In genomic region chr3:135688970-135689772, GRCm38 (mm10) we compare ENCODE assay signal across 8 mouse cellular contexts. TPM values are rescaled to one million over a fixed set of nuclear protein-coding genes. Genes with fewer than 3 reads are reported as not detected.
DNase-seq lines count a peak whose midpoint lies in the region; ATAC-seq and TF ChIP-seq lines count a peak whose summit lies in the region.

No protein-coding gene starts in this region.

- no peaks in the 10 kb centered on the region for H3K9me3 ChIP-seq in heart, embryonic 12.5 days (replicated peaks)
- no peaks in the 10 kb centered on the region for H3K9me3 ChIP-seq in limb, embryonic 13.5 days
- no peaks in the 10 kb centered on the region for H3K9me3 ChIP-seq in stomach, postnatal 0 days (ENCODE audit: control insufficient read depth, low read length)

- WGBS in heart, embryonic 12.5 days, result 21% methylated on average over 11 of the region's 11 CpGs
- whole genome bisulfite sequencing in thymus, adult 2 months, result 34% methylated on average over 11 of the region's 11 CpGs
- WGBS in limb, embryonic 13.5 days, result 30% methylated on average over 11 of the region's 11 CpGs
- WGBS in stomach, postnatal 0 days, result 22% methylated on average over 11 of the region's 11 CpGs

- DNase-seq in heart, adult 8-10 months (ENCODE audit: low spot score), result no peak
- peak; percentile 42 for DNase-seq in thymus, postnatal 0 days (ENCODE audit: low spot score)
- DNase-seq in thymus, adult 2 months, result no peak
- DNase-seq in stomach, postnatal 0 days (ENCODE audit: low spot score), result no peak
- DNase-seq in left cerebral cortex, adult 18-20 months (ENCODE audit: low spot score in 2 of 2), result no peak
- no peak for DNase-seq in kidney, adult 8-10 months

- H3K9ac ChIP-seq in heart, embryonic 12.5 days, result peak overlapping the region; percentile 63
- peak overlapping the region; percentile 13; the same call in 1 of the 2 replicates for H3K9ac ChIP-seq in limb, embryonic 13.5 days
- H3K9ac ChIP-seq in stomach, postnatal 0 days (ENCODE audit: low read length), result peak overlapping the region; percentile 13; the same call in 1 of the 2 replicates

- no peak for TF ChIP-seq EP300 in stomach, postnatal 0 days (optimal IDR thresholded peaks at IDR 0.05)

- no peak for TF ChIP-seq POLR2A in thymus, adult 2 months (IDR thresholded peaks at IDR 0.05; ENCODE audit: control insufficient read depth, extremely low read depth, insufficient read depth, low read length, poor library complexity)

- TF ChIP-seq CTCF in thymus, adult 2 months (IDR thresholded peaks at IDR 0.05; ENCODE audit: borderline replicate concordance, control insufficient read depth, extremely low read depth, insufficient read depth, low read length, poor library complexity), result no peak
- TF ChIP-seq CTCF in stomach, postnatal 0 days (IDR thresholded peaks at IDR 0.05; ENCODE audit: low read depth), result no peak

- H3K27ac ChIP-seq in heart, embryonic 12.5 days (ENCODE audit: poor library complexity, severe bottlenecking), result peak overlapping the region; percentile 33; the same call in 1 of the 2 replicates
- no peak overlapping the region for H3K27ac ChIP-seq in thymus, adult 2 months (ENCODE audit: control insufficient read depth, insufficient read depth, low read length)
- no peak overlapping the region for H3K27ac ChIP-seq in limb, embryonic 13.5 days
- peak overlapping the region; percentile 99 for H3K27ac ChIP-seq in stomach, postnatal 0 days (replicated peaks)

- peak overlapping the region; percentile 94 for H3K4me3 ChIP-seq in heart, embryonic 12.5 days
- no peak overlapping the region for H3K4me3 ChIP-seq in thymus, adult 2 months (ENCODE audit: control insufficient read depth, insufficient read depth, low read length)
- H3K4me3 ChIP-seq in limb, embryonic 13.5 days, result peak overlapping the region; percentile 85
- H3K4me3 ChIP-seq in stomach, postnatal 0 days (ENCODE audit: low read depth, low read length), result peak overlapping the region; percentile 93

- H3K36me3 ChIP-seq in heart, embryonic 12.5 days, result no peaks in the 10 kb centered on the region
- H3K36me3 ChIP-seq in thymus, adult 2 months (ENCODE audit: control insufficient read depth, insufficient read depth, low read length), result no peaks in the 10 kb centered on the region
- no peaks in the 10 kb centered on the region for H3K36me3 ChIP-seq in limb, embryonic 13.5 days
- no peaks in the 10 kb centered on the region for H3K36me3 ChIP-seq in stomach, postnatal 0 days (ENCODE audit: control insufficient read depth, insufficient read depth, low read length)

- H3K4me1 ChIP-seq in heart, embryonic 12.5 days (replicated peaks), result peaks cover 58% of the 10 kb centered on the region
- peaks cover 12% of the 10 kb centered on the region for H3K4me1 ChIP-seq in thymus, adult 2 months (replicated peaks; ENCODE audit: control insufficient read depth, insufficient read depth, low read length)
- H3K4me1 ChIP-seq in limb, embryonic 13.5 days, result peaks cover 45% of the 10 kb centered on the region
- H3K4me1 ChIP-seq in stomach, postnatal 0 days (replicated peaks; ENCODE audit: control insufficient read depth, insufficient read depth), result peaks cover 3% of the 10 kb centered on the region; the same call in 1 of the 2 replicates

- no peak for ATAC-seq in heart, embryonic 12.5 days (ENCODE audit: insufficient number of reproducible peaks, low FRiP score)
- ATAC-seq in limb, embryonic 13.5 days (ENCODE audit: low FRiP score, low read depth), result no peak
- no peak for ATAC-seq in stomach, postnatal 0 days (ENCODE audit: low FRiP score, low TSS enrichment)

- H3K27me3 ChIP-seq in heart, embryonic 12.5 days (replicated peaks), result no peaks in the 10 kb centered on the region
- no peaks in the 10 kb centered on the region for H3K27me3 ChIP-seq in thymus, adult 2 months (ENCODE audit: control insufficient read depth, insufficient read depth, low read length)
- H3K27me3 ChIP-seq in limb, embryonic 13.5 days, result peaks cover 12% of the 10 kb centered on the region; the same call in 1 of the 2 replicates
- no peaks in the 10 kb centered on the region for H3K27me3 ChIP-seq in stomach, postnatal 0 days (ENCODE audit: control insufficient read depth, insufficient read depth, low read length)

- H3K4me2 ChIP-seq in heart, embryonic 12.5 days, result peak overlapping the region; percentile 73
- H3K4me2 ChIP-seq in limb, embryonic 13.5 days (replicated peaks), result peak overlapping the region; percentile 80
- H3K4me2 ChIP-seq in stomach, postnatal 0 days (replicated peaks; ENCODE audit: low read depth), result peak overlapping the region; percentile 87

RNA-seq across cellular contexts. Expression of gene Nfkb1, which starts 2.2 kb away (rescaled TPM):
- 14.3 and 16.6 TPM in 2 replicates for polyA plus RNA-seq in heart, embryonic 12.5 days (2016; fragmentation: Nextera tagmentation; extraction: Ambion mirVana)
- 10 to 100 TPM; 30.5 to 35.1 (median 32.8) TPM for total RNA-seq in heart, adult 8-10 months (2022)
- 50.9 and 54.3 TPM in 2 replicates for polyA plus RNA-seq in thymus, postnatal 0 days (2015; fragmentation: Nextera tagmentation; extraction: Ambion mirVana)
- 159 and 161 TPM in 2 replicates for polyA plus RNA-seq in thymus, adult 2 months (2012; rRNA removed)
- polyA plus RNA-seq in limb, embryonic 13.5 days (2015; fragmentation: Nextera tagmentation; extraction: Ambion mirVana), result 15.8 and 16.0 TPM in 2 replicates
- 13.7 and 16.7 TPM in 2 replicates for polyA plus RNA-seq in stomach, postnatal 0 days (2015; fragmentation: Nextera tagmentation; extraction: Ambion mirVana)
- 10 to 100 TPM; 18.8 to 22.2 TPM for total RNA-seq in left cerebral cortex, adult 18-20 months (2021)

Comparison
In these comparisons a context has a peak if more than half of its experiments do, and no peak if none do; other contexts are left out.
1. H3K27ac ChIP-seq: peak in heart, embryonic 12.5 days (single experiment) and stomach, postnatal 0 days (single experiment); none in thymus, adult 2 months (single experiment) and limb, embryonic 13.5 days (single experiment).
2. H3K9ac ChIP-seq: peak in every context shown above with its lines; median percentile 63 in heart, embryonic 12.5 days; 13 in limb, embryonic 13.5 days; 13 in stomach, postnatal 0 days.
3. Peak in every context shown above with its lines, with median percentiles within 50 percentile points of each other: H3K4me2 ChIP-seq.